Comparison of ENCODE assay signal across 18 mouse cellular contexts in the genomic region with DNA sequence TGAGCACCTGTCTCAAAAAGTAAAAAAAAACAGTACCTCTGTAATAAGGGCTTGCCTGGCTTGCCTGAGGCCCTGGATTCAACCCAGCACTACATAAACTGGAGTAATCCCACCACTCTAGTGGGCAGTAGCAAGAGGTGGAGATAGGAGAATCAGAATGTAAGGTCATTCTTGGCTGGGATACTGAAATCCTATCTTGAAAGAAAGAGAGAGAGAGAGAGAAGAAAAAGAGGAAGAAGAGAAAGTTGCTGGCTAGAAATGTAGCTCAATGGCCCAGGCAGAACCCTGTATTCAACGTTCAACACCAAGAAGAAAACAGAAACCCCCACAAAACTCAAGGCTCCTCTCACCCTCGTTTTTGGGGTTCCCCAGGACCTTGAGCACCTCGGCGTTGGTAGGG. TPM values are rescaled to one million over a fixed set of nuclear protein-coding genes. Genes with fewer than 3 reads are reported as not detected.
DNase-seq lines count a peak whose midpoint lies in the region; ATAC-seq lines count a peak whose summit lies in the region.
"Had no signal": no experiment of that assay in that cellular context is flagged by ENCODE, and none has a peak within 500 bp of the region (broad histone marks: within the 10 kb centered on the region; RNA-seq: fewer than 3 reads in every experiment).

No protein-coding gene starts in this region.

- intact Hi-C loops in heart, postnatal 14 days (cut with DNase I): loop anchor here (5.0 kb wide), 1 partner anchor 36 kb away; no protein-coding TSS in a partner anchor
- intact Hi-C loops in left cerebral cortex, postnatal 25 days (cut with DNase I): loop anchor here (2.0 kb wide), 1 partner anchor 51 kb away; the partner anchor contains the start of gene Zc3h10

- no peak overlapping the region for H3K9ac ChIP-seq in limb, embryonic 13.5 days
- no peak overlapping the region for H3K9ac ChIP-seq in liver, embryonic 16.5 days (ENCODE audit: low read depth, low read length)
- H3K9ac ChIP-seq: limb, embryonic 15.5 days; midbrain, embryonic 13.5 days; stomach, embryonic 15.5 days had no signal

- WGBS in heart, embryonic 10.5 days: 82% methylated on average over 4 of the region's 4 CpGs
- 71% methylated on average over 4 of the region's 4 CpGs for WGBS in limb, embryonic 13.5 days
- WGBS in limb, embryonic 10.5 days: 77% methylated on average over 4 of the region's 4 CpGs
- 80% methylated on average over 4 of the region's 4 CpGs for WGBS in embryonic facial prominence, embryonic 10.5 days
- 53% methylated on average over 4 of the region's 4 CpGs for WGBS in liver, embryonic 16.5 days (ENCODE audit: insufficient replicate concordance)

- H3K9me3 ChIP-seq in heart, embryonic 10.5 days: no peaks in the 10 kb centered on the region
- no peaks in the 10 kb centered on the region for H3K9me3 ChIP-seq in limb, embryonic 13.5 days
- no peaks in the 10 kb centered on the region for H3K9me3 ChIP-seq in limb, embryonic 10.5 days (replicated peaks)
- H3K9me3 ChIP-seq in embryonic facial prominence, embryonic 10.5 days: no peaks in the 10 kb centered on the region
- no peaks in the 10 kb centered on the region for H3K9me3 ChIP-seq in liver, embryonic 16.5 days (replicated peaks; ENCODE audit: control insufficient read depth, low read length)
- H3K9me3 ChIP-seq: limb, embryonic 15.5 days; midbrain, embryonic 13.5 days; stomach, embryonic 15.5 days had no signal

- peak overlapping the region; percentile 5; the same call in 1 of the 2 replicates for H3K4me3 ChIP-seq in heart, embryonic 10.5 days
- H3K4me3 ChIP-seq in limb, embryonic 13.5 days: peak overlapping the region; percentile 5; the same call in 1 of the 2 replicates
- no peak overlapping the region for H3K4me3 ChIP-seq in limb, embryonic 10.5 days
- 0 out of 2 replicates have a peak overlapping the region, but pooled peaks have one; percentile 32 for H3K4me3 ChIP-seq in embryonic facial prominence, embryonic 10.5 days
- no peak overlapping the region for H3K4me3 ChIP-seq in liver, embryonic 16.5 days (ENCODE audit: low read depth, low read length)
- H3K4me3 ChIP-seq: midbrain, embryonic 13.5 days; stomach, embryonic 15.5 days had no signal

- H3K27me3 ChIP-seq in heart, embryonic 10.5 days (ENCODE audit: insufficient read depth, poor library complexity, severe bottlenecking): no peaks in the 10 kb centered on the region
- no peaks in the 10 kb centered on the region for H3K27me3 ChIP-seq in limb, embryonic 13.5 days
- peaks cover 7% of the 10 kb centered on the region for H3K27me3 ChIP-seq in limb, embryonic 10.5 days (ENCODE audit: low read depth, poor library complexity, severe bottlenecking)
- H3K27me3 ChIP-seq in embryonic facial prominence, embryonic 10.5 days (replicated peaks; ENCODE audit: low read depth, poor library complexity, severe bottlenecking): peaks cover 14% of the 10 kb centered on the region
- H3K27me3 ChIP-seq in liver, embryonic 16.5 days (ENCODE audit: control insufficient read depth, insufficient read depth, low read depth, low read length): no peaks in the 10 kb centered on the region
- H3K27me3 ChIP-seq: limb, embryonic 15.5 days; stomach, embryonic 15.5 days had no signal

- 0 out of 2 replicates have a peak overlapping the region, but pooled peaks have one; percentile 59 for H3K27ac ChIP-seq in heart, embryonic 10.5 days
- H3K27ac ChIP-seq in limb, embryonic 13.5 days: no peak overlapping the region
- H3K27ac ChIP-seq in limb, embryonic 10.5 days: no peak overlapping the region
- H3K27ac ChIP-seq in embryonic facial prominence, embryonic 10.5 days (replicated peaks): no peak overlapping the region
- peak overlapping the region; percentile 53; the same call in 1 of the 2 replicates for H3K27ac ChIP-seq in liver, embryonic 16.5 days (ENCODE audit: low read length)
- H3K27ac ChIP-seq: limb, embryonic 15.5 days; midbrain, embryonic 13.5 days; stomach, embryonic 15.5 days had no signal

- H3K36me3 ChIP-seq in heart, embryonic 10.5 days: peaks cover 13% of the 10 kb centered on the region
- peaks cover 11% of the 10 kb centered on the region for H3K36me3 ChIP-seq in limb, embryonic 13.5 days
- H3K36me3 ChIP-seq in limb, embryonic 10.5 days: peaks cover 16% of the 10 kb centered on the region
- peaks cover 16% of the 10 kb centered on the region for H3K36me3 ChIP-seq in embryonic facial prominence, embryonic 10.5 days (replicated peaks)
- peaks cover 8% of the 10 kb centered on the region for H3K36me3 ChIP-seq in liver, embryonic 16.5 days (ENCODE audit: control insufficient read depth, insufficient read depth)

- 0 out of 2 replicates have a peak overlapping the region, but pooled peaks have one; percentile 25 for H3K4me2 ChIP-seq in limb, embryonic 13.5 days (replicated peaks)
- no peak overlapping the region for H3K4me2 ChIP-seq in liver, embryonic 16.5 days (ENCODE audit: low read depth, low read length)
- H3K4me2 ChIP-seq: midbrain, embryonic 13.5 days; stomach, embryonic 15.5 days had no signal

- ATAC-seq in limb, embryonic 13.5 days (ENCODE audit: low FRiP score, low read depth): no peak
- ATAC-seq in liver, embryonic 16.5 days (ENCODE audit: low read depth): no peak
- ATAC-seq: lung, postnatal 0 days; midbrain, embryonic 13.5 days had no signal

- H3K4me1 ChIP-seq in heart, embryonic 10.5 days: peaks cover 59% of the 10 kb centered on the region
- peaks cover 41% of the 10 kb centered on the region for H3K4me1 ChIP-seq in limb, embryonic 13.5 days
- H3K4me1 ChIP-seq in limb, embryonic 10.5 days: peaks cover 53% of the 10 kb centered on the region
- H3K4me1 ChIP-seq in embryonic facial prominence, embryonic 10.5 days: peaks cover 68% of the 10 kb centered on the region
- H3K4me1 ChIP-seq in liver, embryonic 16.5 days (ENCODE audit: control insufficient read depth, low read depth, low read length): peaks cover 53% of the 10 kb centered on the region

- no peak for DNase-seq in heart, embryonic 10.5 days (ENCODE audit: low spot score)
- DNase-seq in heart, postnatal 14 days: no peak
- DNase-seq in limb, embryonic 10.5 days (ENCODE audit: low spot score): no peak
- no peak for DNase-seq in embryonic facial prominence, embryonic 10.5 days (ENCODE audit: low spot score)
- no peak for DNase-seq in left cerebral cortex, postnatal 25 days (ENCODE audit: low spot score in 2 of 2)
- DNase-seq in lung, postnatal 25 days (ENCODE audit: low spot score): no peak
- DNase-seq: adrenal gland, postnatal 10 days; cerebellum, postnatal 25 days; embryo, embryonic 11 days; gastrocnemius, postnatal 10 days; kidney, adult 11 months; kidney, postnatal 10 days had no signal

RNA-seq across cellular contexts. Expression of gene Myl6, which starts 2.0 kb away (rescaled TPM):
- polyA plus RNA-seq in heart, embryonic 10.5 days (2016; fragmentation: Nextera tagmentation; extraction: Ambion mirVana): 1,508 and 1,550 TPM in 2 replicates
- 100 to 1,000 TPM; 357 to 392 TPM for total RNA-seq in heart, postnatal 14 days (2021)
- polyA plus RNA-seq in limb, embryonic 13.5 days (2015; fragmentation: Nextera tagmentation; extraction: Ambion mirVana): 1,077 and 1,101 TPM in 2 replicates
- polyA plus RNA-seq in limb, embryonic 10.5 days (2016; fragmentation: Nextera tagmentation; extraction: Ambion mirVana): 685 and 729 TPM in 2 replicates
- 733 and 768 TPM in 2 replicates for polyA plus RNA-seq in embryonic facial prominence, embryonic 10.5 days (2016; fragmentation: Nextera tagmentation; extraction: Ambion mirVana)
- 448 and 465 TPM in 2 replicates for polyA plus RNA-seq in liver, embryonic 16.5 days (2015; fragmentation: Nextera tagmentation; extraction: Ambion mirVana)
- 100 to 1,000 TPM; 616 to 641 TPM for total RNA-seq in left cerebral cortex, postnatal 25 days (2021)

RNA-seq across cellular contexts. Expression of gene Myl6b, which starts 2.6 kb away (rescaled TPM):
- 3.2 and 4.0 TPM in 2 replicates for polyA plus RNA-seq in heart, embryonic 10.5 days (2016; fragmentation: Nextera tagmentation; extraction: Ambion mirVana)
- 1 to 10 TPM; 3.3 to 4.3 TPM for total RNA-seq in heart, postnatal 14 days (2021)
- 4.7 and 5.0 TPM in 2 replicates for polyA plus RNA-seq in limb, embryonic 13.5 days (2015; fragmentation: Nextera tagmentation; extraction: Ambion mirVana)
- 1.6 and 3.3 TPM in 2 replicates for polyA plus RNA-seq in limb, embryonic 10.5 days (2016; fragmentation: Nextera tagmentation; extraction: Ambion mirVana)
- polyA plus RNA-seq in embryonic facial prominence, embryonic 10.5 days (2016; fragmentation: Nextera tagmentation; extraction: Ambion mirVana): 2.3 and 3.1 TPM in 2 replicates
- 1.8 and 2.0 TPM in 2 replicates for polyA plus RNA-seq in liver, embryonic 16.5 days (2015; fragmentation: Nextera tagmentation; extraction: Ambion mirVana)
- total RNA-seq in left cerebral cortex, postnatal 25 days (2021): 10 to 100 TPM; 22.9 to 24.0 TPM

RNA-seq across cellular contexts. Expression of gene Esyt1, which starts 29.8 kb away (rescaled TPM):
- 17.8 and 20.3 TPM in 2 replicates for polyA plus RNA-seq in heart, embryonic 10.5 days (2016; fragmentation: Nextera tagmentation; extraction: Ambion mirVana)
- 10 to 100 TPM; 22.3 to 23.6 TPM for total RNA-seq in heart, postnatal 14 days (2021)
- polyA plus RNA-seq in limb, embryonic 13.5 days (2015; fragmentation: Nextera tagmentation; extraction: Ambion mirVana): 24.0 and 28.0 TPM in 2 replicates
- polyA plus RNA-seq in limb, embryonic 10.5 days (2016; fragmentation: Nextera tagmentation; extraction: Ambion mirVana): 7.0 and 8.4 TPM in 2 replicates
- 11.9 and 13.6 TPM in 2 replicates for polyA plus RNA-seq in embryonic facial prominence, embryonic 10.5 days (2016; fragmentation: Nextera tagmentation; extraction: Ambion mirVana)
- 10.3 and 10.5 TPM in 2 replicates for polyA plus RNA-seq in liver, embryonic 16.5 days (2015; fragmentation: Nextera tagmentation; extraction: Ambion mirVana)
- total RNA-seq in left cerebral cortex, postnatal 25 days (2021): 1 to 10 TPM; 7.9 to 8.0 TPM

RNA-seq across cellular contexts. Expression of gene Smarcc2, which starts 36.9 kb away (rescaled TPM):
- 66.0 and 68.7 TPM in 2 replicates for polyA plus RNA-seq in heart, embryonic 10.5 days (2016; fragmentation: Nextera tagmentation; extraction: Ambion mirVana)
- total RNA-seq in heart, postnatal 14 days (2021): 10 to 100 TPM; 76.6 to 80.5 TPM
- polyA plus RNA-seq in limb, embryonic 13.5 days (2015; fragmentation: Nextera tagmentation; extraction: Ambion mirVana): 96.6 and 110 TPM in 2 replicates
- 64.2 and 91.3 TPM in 2 replicates for polyA plus RNA-seq in limb, embryonic 10.5 days (2016; fragmentation: Nextera tagmentation; extraction: Ambion mirVana)
- 77.3 and 85.9 TPM in 2 replicates for polyA plus RNA-seq in embryonic facial prominence, embryonic 10.5 days (2016; fragmentation: Nextera tagmentation; extraction: Ambion mirVana)
- 20.3 and 22.6 TPM in 2 replicates for polyA plus RNA-seq in liver, embryonic 16.5 days (2015; fragmentation: Nextera tagmentation; extraction: Ambion mirVana)
- total RNA-seq in left cerebral cortex, postnatal 25 days (2021): 100 to 1,000 TPM; 228 to 232 TPM

RNA-seq across cellular contexts. Expression of gene Zc3h10, which starts 51.7 kb away (rescaled TPM):
- 11.2 and 12.8 TPM in 2 replicates for polyA plus RNA-seq in heart, embryonic 10.5 days (2016; fragmentation: Nextera tagmentation; extraction: Ambion mirVana)
- 1 to 10 TPM; 7.0 to 8.4 TPM for total RNA-seq in heart, postnatal 14 days (2021)
- 16.4 and 17.3 TPM in 2 replicates for polyA plus RNA-seq in limb, embryonic 13.5 days (2015; fragmentation: Nextera tagmentation; extraction: Ambion mirVana)
- polyA plus RNA-seq in limb, embryonic 10.5 days (2016; fragmentation: Nextera tagmentation; extraction: Ambion mirVana): 14.5 and 15.4 TPM in 2 replicates
- 15.9 and 17.4 TPM in 2 replicates for polyA plus RNA-seq in embryonic facial prominence, embryonic 10.5 days (2016; fragmentation: Nextera tagmentation; extraction: Ambion mirVana)
- 4.9 and 5.7 TPM in 2 replicates for polyA plus RNA-seq in liver, embryonic 16.5 days (2015; fragmentation: Nextera tagmentation; extraction: Ambion mirVana)
- 10 to 100 TPM; 13.2 to 13.5 TPM for total RNA-seq in left cerebral cortex, postnatal 25 days (2021)

Comparison
In these comparisons a context has a peak if more than half of its experiments do, and no peak if none do; other contexts are left out.
1. H3K4me3 ChIP-seq: peak in heart, embryonic 10.5 days (single experiment), limb, embryonic 13.5 days (single experiment) and embryonic facial prominence, embryonic 10.5 days (single experiment); none in limb, embryonic 10.5 days (single experiment) and liver, embryonic 16.5 days (single experiment).
2. H3K27ac ChIP-seq: peak in heart, embryonic 10.5 days (single experiment) and liver, embryonic 16.5 days (single experiment); none in limb, embryonic 13.5 days (single experiment), limb, embryonic 10.5 days (single experiment) and embryonic facial prominence, embryonic 10.5 days (single experiment).